Mouse (Mus musculus) natural killer cell, adult 2 months (primary cell): ENCODE measurements at regions not wholly inside any gene's neighbourhood (a gene's known extent, or its start where the extent isn't known, plus 50 kb on each side); places are given as distances from the start of the nearest gene placed in this dataset.

Source experiments
- DNase-seq, 2 experiments: peaks; one replicate each; pipeline ENCODE4 v3.0.0; 2022; ENCODE audit warnings: low spot score in 2 of 2

DNA sequence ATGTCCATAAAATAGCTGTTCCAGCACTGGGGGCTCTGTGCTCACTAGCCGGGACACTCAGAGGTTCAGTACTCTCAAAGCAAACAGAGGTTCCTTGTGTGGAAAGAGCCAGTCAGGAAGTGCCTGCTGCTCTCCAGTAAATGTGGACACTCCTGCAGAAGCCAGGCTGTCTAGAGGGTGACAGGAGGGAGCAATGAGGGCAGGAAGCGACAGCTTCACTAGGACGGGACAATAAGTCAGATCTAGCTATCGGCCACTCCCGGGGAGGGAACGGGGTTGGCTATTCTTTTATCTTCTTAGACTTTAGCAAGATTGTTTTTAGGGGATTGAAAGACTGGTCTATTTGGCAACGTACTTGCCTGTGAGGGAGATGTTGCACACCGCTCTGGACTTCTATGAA, 154.7 kb upstream of the Klf3 start:
- DNase-seq = no peak

- peak; percentile 46 for DNase-seq
Observed at GRCm38 (mm10) chr5:64651407-64651806, 151.8 kb upstream of the Klf3 start.

DNA sequence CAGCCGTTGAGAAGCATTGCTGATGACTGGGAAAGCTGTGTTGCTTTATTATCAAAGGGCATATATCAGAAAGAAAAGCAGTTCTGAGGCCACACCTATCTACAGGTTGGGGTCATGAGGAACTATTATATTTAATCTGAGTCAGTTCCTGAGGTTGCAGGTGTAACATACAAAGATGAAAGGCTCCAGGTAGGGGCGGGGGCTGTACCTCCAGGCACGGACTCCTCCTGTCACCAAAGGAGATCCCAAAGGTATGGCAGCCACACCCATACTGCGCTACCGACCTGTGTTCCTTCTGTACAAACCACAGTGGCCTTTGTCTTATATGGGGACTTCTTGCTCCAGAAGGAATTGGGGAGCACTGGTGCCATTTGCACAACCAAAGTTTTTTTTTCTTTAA, 149.4 kb upstream of the Klf3 start:
- no peak for DNase-seq

GRCm38 (mm10) chr5:64655286-64655685, 147.9 kb upstream of the Klf3 start:
- no peak for DNase-seq

- DNase-seq = no peak
Observed at GRCm38 (mm10) chr5:64661959-64662358, 141.2 kb upstream of the Klf3 start.

DNA sequence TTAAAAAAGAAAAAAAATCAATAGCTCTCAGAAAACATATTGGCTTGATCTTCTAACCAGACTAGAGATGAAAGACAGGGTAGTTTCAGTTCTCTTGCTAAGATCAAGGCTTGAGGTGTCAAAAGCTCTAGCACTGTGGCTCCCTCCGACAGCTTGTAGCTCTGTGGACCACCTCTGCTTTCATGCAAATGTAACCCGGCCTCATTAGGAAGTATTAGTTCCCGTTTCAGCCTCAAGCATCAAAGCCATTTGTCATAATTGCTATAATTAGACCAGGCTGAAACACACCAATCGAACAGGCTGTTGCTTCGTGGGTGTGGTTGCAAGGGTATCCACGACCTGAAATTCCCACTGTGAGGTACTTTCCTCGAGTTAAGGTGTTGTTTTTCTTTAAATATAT, 140.7 kb upstream of the Klf3 start:
- DNase-seq = peak in 1 of 2 experiments; percentile 69

- no peak for DNase-seq
Observed at GRCm38 (mm10) chr5:64663766-64664165, 139.4 kb upstream of the Klf3 start.

- DNase-seq = no peak
Observed at GRCm38 (mm10) chr5:64665064-64665463, 138.1 kb upstream of the Klf3 start.

GRCm38 (mm10) chr5:64666256-64666655, 136.9 kb upstream of the Klf3 start:
- no peak for DNase-seq

- DNase-seq = no peak
Observed at GRCm38 (mm10) chr5:64667053-64667452, 136.1 kb upstream of the Klf3 start.

- DNase-seq = no peak
Observed at GRCm38 (mm10) chr5:64673861-64674260, 129.3 kb upstream of the Klf3 start.

DNA sequence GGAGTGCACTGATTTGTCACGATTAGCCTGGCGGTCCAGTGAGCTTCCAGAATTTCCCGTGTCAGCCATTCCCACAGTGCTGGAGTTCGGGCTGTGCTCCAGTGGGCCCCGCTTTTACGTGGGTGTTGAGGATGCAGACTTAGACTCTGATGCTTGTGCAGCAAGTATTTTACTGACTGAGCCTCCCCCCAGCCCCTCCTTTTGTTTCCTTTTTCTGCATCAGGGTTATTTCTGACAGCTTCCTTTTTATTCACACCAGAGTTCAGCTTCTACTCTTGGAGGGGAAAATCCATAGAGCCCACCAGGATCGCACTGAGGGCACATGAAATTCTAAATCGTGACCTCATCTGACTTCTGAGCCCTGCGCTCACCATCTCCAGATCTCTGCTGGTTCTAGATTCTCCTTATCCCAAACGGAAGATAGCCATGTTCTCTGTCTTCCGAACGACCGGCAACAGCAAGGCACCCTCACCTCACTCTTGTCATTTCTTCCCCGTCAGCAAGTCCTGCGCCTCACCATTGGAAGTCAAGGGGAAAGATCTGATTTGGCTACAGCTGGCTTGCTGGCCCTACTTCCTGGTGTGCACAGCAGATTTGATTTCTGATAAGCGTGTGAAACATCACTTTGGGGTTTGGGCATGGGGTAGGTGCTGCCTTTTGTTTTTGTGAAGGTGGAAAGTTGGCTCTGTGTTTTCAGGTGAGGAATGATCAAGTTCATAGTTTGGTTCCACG, 126.8 kb upstream of the Klf3 start:
- DNase-seq = no peak

- peak; percentile 31 to 44 for DNase-seq
Observed at GRCm38 (mm10) chr5:64676946-64677588, 126.1 kb upstream of the Klf3 start.

GRCm38 (mm10) chr5:64678706-64679105, 124.5 kb upstream of the Klf3 start:
- DNase-seq = no peak

DNA sequence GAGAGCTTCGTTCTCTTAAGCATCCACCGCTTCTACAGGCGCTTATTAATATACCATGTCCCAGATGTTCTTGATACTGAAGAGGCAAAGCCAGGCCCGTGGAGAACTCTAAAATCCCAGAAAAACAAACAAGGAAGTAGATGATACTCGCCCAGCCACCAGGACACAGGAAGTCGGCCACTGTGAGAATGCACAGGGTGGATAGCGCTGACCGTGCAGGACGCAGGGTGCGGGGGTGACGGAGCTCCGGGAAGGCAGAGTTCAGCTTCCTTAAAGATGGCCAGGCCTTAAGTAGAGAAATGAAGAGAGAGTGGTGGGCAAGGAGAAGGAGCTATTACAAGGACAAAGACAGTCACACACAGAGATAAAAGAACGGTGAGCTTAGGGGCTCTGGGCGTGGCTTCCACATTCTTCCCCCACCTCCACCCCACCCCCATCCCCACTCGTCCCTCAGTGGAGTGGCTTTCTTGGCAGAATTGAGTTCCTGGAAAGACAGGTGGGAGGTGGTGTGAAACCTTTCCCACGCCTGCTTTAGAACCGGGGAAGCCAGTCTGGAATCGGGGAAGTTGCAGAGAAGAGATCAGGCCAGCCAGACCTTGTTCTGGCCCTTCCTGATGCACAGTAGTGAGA, 123.1 kb upstream of the Klf3 start:
- DNase-seq = no peak

GRCm38 (mm10) chr5:64681161-64681560, 122.0 kb upstream of the Klf3 start:
- peak; percentile 35 to 42 for DNase-seq

- DNase-seq = no peak
Observed at GRCm38 (mm10) chr5:64682326-64682845, 120.8 kb upstream of the Klf3 start.

DNA sequence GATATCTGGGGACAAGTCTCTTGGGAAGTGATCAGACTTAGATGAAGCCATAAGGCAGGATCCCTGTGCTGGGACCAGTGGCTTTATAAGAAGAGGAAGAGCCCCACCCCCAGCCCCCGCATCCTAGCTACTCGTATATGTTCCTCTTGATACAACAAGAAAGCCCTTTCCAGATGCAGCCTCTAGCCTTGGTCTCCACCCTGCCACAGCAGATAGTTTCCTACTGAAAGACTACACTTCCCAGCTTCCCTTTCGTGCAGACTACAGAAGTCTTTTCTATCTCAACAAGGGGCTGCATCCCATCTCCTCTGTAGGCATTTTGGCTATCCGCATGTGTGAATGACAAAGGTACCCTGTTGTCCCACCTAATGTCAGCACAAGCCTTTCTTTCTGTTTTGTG, 119.8 kb upstream of the Klf3 start:
- no peak for DNase-seq

DNA sequence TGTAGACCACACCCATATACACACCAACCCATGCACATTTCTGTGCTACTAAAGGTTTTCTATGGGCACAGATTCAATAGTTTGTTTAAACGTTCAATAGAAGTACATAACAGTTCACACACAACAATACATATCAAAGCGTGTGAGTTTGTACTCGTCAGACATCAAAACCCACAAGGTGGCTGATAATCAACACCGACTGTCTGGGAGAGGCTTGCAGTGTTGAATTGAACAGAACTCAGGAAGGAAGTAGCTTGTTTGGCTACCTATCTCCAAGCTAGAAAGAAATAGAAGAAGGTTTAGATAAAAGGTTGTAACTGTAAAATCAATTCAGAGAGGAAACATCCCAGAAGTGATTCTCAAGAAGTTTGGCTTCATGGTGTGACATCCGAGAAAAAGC, 118.9 kb upstream of the Klf3 start:
- DNase-seq = peak; percentile 31 to 35

DNA sequence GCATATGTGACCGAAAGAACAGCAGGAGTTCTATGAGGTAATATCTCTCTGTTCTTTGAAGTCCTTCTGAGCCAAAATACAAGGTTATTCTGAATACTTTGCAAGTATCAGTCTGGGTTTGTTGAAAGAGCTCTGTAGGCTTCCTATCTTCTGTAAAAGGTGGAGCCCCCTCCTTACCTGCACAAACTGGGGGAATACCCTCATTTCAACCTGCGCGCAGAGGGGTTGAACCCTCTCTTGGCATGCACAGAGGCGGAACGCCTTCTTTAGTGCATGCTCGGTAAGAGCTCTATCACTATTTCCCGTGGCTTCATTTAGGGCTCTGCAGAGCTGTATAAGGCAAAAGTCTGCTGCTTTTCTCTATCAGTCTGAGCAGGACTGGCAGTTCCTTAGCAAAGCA, 113.0 kb upstream of the Klf3 start:
- DNase-seq = no peak

DNA sequence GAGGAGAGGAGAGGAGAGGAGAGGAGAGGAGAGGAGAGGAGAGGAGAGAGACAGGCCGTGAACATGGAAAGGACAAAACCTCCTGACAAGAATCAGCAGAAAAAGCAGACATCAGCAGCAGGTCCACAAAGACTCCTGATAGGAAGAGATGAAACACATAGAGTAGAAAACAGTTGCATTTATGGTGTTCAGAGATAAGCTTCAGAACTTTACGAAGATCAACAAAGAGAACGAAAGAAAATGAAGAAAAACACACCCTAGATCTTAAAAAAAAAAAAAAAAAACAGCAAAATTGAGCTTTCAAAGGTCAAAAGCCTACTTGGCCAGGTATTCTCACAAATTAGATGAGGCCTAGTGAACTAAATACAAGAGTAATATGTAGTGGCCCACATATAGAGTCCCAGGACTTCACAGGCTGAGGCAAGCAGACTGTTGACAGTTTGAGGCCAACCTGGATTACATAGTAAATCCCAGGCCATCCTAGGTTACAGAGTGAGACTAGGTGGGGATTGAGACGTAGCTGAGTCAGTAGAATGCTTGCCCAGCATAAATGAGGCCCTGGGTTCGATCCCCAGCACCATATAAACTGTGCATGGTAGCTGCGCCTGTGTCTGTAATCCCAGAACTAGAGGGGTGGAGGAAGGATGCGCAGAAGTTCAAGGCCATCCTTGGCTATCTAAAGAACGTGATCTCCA, 111.6 kb upstream of the Klf3 start:
- DNase-seq = no peak

- no peak for DNase-seq
Observed at GRCm38 (mm10) chr5:64692335-64692734, 110.9 kb upstream of the Klf3 start.
